Mouse (Mus musculus): ENCODE results near the gene Gm3250. TPM values are rescaled to one million over a fixed set of nuclear protein-coding genes. Genes with fewer than 3 reads are reported as not detected.
"Not testable (repeated sequence)": the region's sequence is repeated elsewhere in the genome, so short reads cannot be mapped to it uniquely, and the experiment has no call there.

The Gm3250 gene
- polyA plus RNA-seq (2012; rRNA removed) = not detected in 2 replicates

DNA sequence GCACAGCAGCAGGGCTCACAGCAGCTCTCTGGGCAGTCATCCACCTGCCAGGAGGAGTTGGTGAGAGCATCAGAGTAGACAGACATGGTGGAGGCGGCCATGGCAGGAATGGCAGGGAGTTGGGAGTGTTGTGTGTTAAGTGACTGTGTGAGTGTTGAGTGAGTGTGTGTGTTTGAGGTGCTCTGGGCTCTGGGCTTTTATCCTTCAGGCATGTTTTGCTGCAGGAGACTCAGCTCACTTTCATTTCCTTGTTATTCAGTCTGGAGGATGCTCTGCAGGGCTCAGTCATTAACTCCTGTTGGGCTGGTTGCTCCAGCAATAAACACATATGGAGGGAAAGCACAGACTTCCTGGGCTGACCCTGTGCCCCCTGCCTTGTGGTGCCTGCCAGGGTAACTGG is at the start of gene Gm3250:
TSS of gene Gm3250 (minus strand) at position 101 of the 400 bp plus-strand sequence.
- not testable (repeated sequence) for H3K4me1 ChIP-seq (ENCODE audit: control insufficient read depth, insufficient read depth, low read length)
- 63% methylated on average over 1 of the region's 1 CpGs for WGBS

DNA sequence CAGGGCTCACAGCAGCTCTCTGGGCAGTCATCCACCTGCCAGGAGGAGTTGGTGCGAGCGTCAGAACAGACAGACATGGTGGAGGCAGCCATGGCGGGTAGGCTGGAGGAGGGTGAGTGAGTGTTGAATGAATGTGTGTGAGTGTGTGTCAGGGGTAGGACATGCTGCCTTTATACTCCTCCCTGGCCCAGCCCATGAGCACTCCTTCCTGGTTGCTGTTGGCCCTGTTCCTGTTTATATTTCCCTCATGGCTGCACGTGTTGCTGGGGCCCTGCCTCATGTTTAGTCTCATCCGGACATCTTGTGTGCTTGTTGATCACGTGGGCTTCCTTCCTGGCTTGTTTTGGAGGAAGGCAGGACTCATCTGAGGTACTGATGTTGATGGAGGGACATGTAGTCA is 44.6 kb upstream of the Gm3250 start, which contains the start of gene Krtap10-4:
TSS of gene Krtap10-4 (minus strand) at position 145 of the 400 bp plus-strand sequence.
- no peak for DNase-seq
- WGBS = 56% methylated on average over 6 of the region's 6 CpGs
- no peaks in the 10 kb centered on the region for H3K27me3 ChIP-seq (replicated peaks; ENCODE audit: control insufficient read depth, insufficient read depth, low read length)
- H3K36me3 ChIP-seq (ENCODE audit: control insufficient read depth, insufficient read depth, low read length) = no peaks in the 10 kb centered on the region
- no peak within 1 kb of the TSS for H3K27ac ChIP-seq (ENCODE audit: insufficient read depth, low read depth, low read length)
- no peaks in the 10 kb centered on the region for H3K4me1 ChIP-seq (ENCODE audit: control insufficient read depth, insufficient read depth, low read length)
- TF ChIP-seq POLR2A (IDR thresholded peaks at IDR 0.05; ENCODE audit: low read depth, low read length) = no peak
- TF ChIP-seq CTCF (conservative IDR thresholded peaks at IDR 0.05; ENCODE audit: insufficient read depth, insufficient read length, low read depth, low read length) = no peak
- no peak within 1 kb of the TSS for H3K4me3 ChIP-seq (ENCODE audit: insufficient read depth, low read depth, low read length)

More for the DNA sequence above, at the start of gene Gm3250:
- not testable (repeated sequence) for H3K36me3 ChIP-seq (ENCODE audit: control insufficient read depth, insufficient read depth, low read length); DNase-seq; H3K27me3 ChIP-seq (replicated peaks; ENCODE audit: control insufficient read depth, insufficient read depth, low read length); H3K4me3 ChIP-seq (ENCODE audit: insufficient read depth, low read depth, low read length); H3K27ac ChIP-seq (ENCODE audit: insufficient read depth, low read depth, low read length)

DNA sequence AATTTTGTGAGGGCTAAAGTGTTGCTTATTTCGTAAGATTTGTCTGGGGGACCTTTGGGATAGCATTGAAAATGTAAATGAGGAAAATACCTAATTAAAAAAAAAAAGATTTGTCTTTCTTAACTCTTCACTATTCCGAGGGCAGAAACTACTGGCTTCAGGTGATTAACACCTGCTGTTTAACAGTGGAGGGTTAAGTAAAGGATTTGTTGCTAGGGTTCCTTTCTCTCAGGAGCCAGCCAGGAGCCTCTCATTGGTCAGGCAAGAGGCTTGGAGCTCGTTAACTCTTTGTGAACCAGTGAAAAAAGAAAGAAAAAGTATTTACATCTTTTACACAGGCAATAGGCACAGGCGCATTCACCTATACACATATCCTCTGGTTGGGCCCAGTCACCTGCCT is 36.9 kb upstream of the Gm3250 start:
- WGBS = 50% methylated on average over 4 of the region's 4 CpGs

DNA sequence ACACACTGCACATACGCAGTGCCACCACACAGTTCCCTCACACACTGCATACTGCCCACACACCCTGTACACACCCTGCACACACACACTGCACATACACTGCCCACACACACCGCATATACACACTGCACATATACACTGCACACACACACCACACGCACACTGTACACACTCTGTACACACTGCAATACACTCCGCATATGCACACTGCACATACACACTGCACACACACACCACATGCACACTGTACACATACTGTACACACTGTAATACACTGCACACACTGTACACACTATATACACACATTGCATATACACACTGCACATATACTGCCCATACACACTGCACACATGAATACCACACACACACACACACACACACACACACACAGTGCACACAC is 36.2 kb upstream of the Gm3250 start:
- Histone ChIP-seq H3K4me3 (ENCODE audit: insufficient read depth, low read depth, low read length) (no peak overlapping the region), H3K4me1 (ENCODE audit: control insufficient read depth, insufficient read depth, low read length) (no peaks in the 10 kb centered on the region), H3K27ac (ENCODE audit: insufficient read depth, low read depth, low read length) (no peak overlapping the region), H3K36me3 (ENCODE audit: control insufficient read depth, insufficient read depth, low read length) (no peaks in the 10 kb centered on the region), H3K27me3 (replicated peaks; ENCODE audit: control insufficient read depth, insufficient read depth, low read length) (no peaks in the 10 kb centered on the region)
- no peak for DNase-seq
- 94% methylated on average over 4 of the region's 4 CpGs for WGBS
- TF ChIP-seq CTCF (conservative IDR thresholded peaks at IDR 0.05; ENCODE audit: insufficient read depth, insufficient read length, low read depth, low read length) (no peak), POLR2A (IDR thresholded peaks at IDR 0.05; ENCODE audit: low read depth, low read length) (no peak)

More for the DNA sequence above, 36.9 kb upstream of the Gm3250 start:
- no peak for DNase-seq
- Histone ChIP-seq H3K4me3 (ENCODE audit: insufficient read depth, low read depth, low read length) (no peak overlapping the region), H3K27ac (ENCODE audit: insufficient read depth, low read depth, low read length) (no peak overlapping the region), H3K36me3 (ENCODE audit: control insufficient read depth, insufficient read depth, low read length) (no peaks in the 10 kb centered on the region), H3K27me3 (replicated peaks; ENCODE audit: control insufficient read depth, insufficient read depth, low read length) (no peaks in the 10 kb centered on the region), H3K4me1 (ENCODE audit: control insufficient read depth, insufficient read depth, low read length) (no peaks in the 10 kb centered on the region)
- no peak for TF ChIP-seq POLR2A (IDR thresholded peaks at IDR 0.05; ENCODE audit: low read depth, low read length)
- TF ChIP-seq CTCF (conservative IDR thresholded peaks at IDR 0.05; ENCODE audit: insufficient read depth, insufficient read length, low read depth, low read length) = no peak

DNA sequence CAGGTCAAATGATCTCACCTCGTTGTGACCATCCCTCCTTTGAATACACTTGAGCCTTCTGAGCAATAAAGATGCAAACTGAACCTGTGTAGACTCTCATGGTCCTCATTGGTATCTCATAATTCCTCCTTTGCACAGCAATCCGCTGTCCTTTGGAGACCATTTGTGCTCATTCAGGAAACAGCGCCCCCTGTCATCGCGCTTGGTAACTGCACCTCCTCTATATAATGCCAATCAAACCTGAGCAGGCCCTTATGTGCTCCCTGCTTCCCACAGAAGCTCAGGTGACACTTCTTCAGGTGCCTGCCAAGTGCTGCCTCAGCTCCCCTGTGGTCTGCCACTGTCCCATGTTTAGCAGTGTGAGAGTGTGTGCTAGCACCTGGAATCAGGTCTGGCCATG is 33.2 kb upstream of the Gm3250 start:
- peak; percentile 9 for DNase-seq
- no peaks in the 10 kb centered on the region for H3K4me1 ChIP-seq (ENCODE audit: control insufficient read depth, insufficient read depth, low read length)
- TF ChIP-seq CTCF (conservative IDR thresholded peaks at IDR 0.05; ENCODE audit: insufficient read depth, insufficient read length, low read depth, low read length) (peak; percentile 68), POLR2A (IDR thresholded peaks at IDR 0.05; ENCODE audit: low read depth, low read length) (no peak)
- 32% methylated on average over 5 of the region's 5 CpGs for whole genome bisulfite sequencing
- no peak overlapping the region for H3K27ac ChIP-seq (ENCODE audit: insufficient read depth, low read depth, low read length)
- H3K27me3 ChIP-seq (replicated peaks; ENCODE audit: control insufficient read depth, insufficient read depth, low read length) = no peaks in the 10 kb centered on the region
- no peaks in the 10 kb centered on the region for H3K36me3 ChIP-seq (ENCODE audit: control insufficient read depth, insufficient read depth, low read length)
- H3K4me3 ChIP-seq (ENCODE audit: insufficient read depth, low read depth, low read length) = no peak overlapping the region

DNA sequence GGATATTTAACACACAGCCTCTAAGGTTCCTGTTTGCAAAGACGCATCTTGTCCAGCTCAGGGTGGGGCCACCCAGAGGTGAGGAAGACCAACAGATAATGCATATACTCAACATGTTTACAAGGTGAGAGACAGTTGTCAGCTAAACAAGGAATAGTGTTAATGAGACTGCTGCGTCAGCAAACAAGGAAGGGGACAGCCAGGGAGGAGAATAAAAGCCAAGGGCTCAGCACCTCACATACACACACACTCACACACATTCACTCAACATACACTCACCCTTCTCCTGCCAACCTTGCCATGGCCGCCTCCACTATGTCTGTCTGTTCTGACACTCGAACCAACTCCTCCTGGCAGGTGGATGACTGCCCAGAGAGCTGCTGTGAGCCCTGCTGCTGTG is 32.0 kb upstream of the Gm3250 start, which contains the start of gene Gm2696:
TSS of gene Gm2696 (plus strand) at position 301 of the 400 bp plus-strand sequence.
- no peaks in the 10 kb centered on the region for H3K36me3 ChIP-seq (ENCODE audit: control insufficient read depth, insufficient read depth, low read length)
- no peak within 1 kb of the TSS for H3K27ac ChIP-seq (ENCODE audit: insufficient read depth, low read depth, low read length)
- H3K27me3 ChIP-seq (replicated peaks; ENCODE audit: control insufficient read depth, insufficient read depth, low read length) = no peaks in the 10 kb centered on the region
- H3K4me1 ChIP-seq (ENCODE audit: control insufficient read depth, insufficient read depth, low read length) = no peaks in the 10 kb centered on the region
- no peak within 1 kb of the TSS for H3K4me3 ChIP-seq (ENCODE audit: insufficient read depth, low read depth, low read length)
- DNase-seq = no peak
- TF ChIP-seq POLR2A (IDR thresholded peaks at IDR 0.05; ENCODE audit: low read depth, low read length) = no peak
- 63% methylated on average over 4 of the region's 4 CpGs for WGBS

DNA sequence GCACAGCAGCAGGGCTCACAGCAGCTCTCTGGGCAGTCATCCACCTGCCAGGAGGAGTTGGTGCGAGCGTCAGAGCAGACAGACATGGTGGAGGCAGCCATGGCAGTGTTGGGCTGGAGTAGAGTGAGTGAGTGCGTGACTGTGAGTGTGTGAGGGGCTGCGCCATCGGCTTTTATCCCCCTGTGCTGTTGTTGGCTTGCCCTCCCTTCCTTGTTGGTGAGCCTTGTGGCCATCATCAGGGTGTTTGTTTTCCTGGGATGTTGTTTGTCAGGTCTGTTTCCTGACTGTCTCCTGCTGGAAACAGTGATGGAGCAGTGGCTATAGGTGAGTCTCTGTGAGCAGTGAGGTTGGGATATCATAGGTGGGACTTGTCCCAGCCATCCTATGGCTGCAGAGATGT is 29.4 kb upstream of the Gm3250 start, which contains the start of gene Gm9507:
TSS of gene Gm9507 (minus strand) at position 101 of the 400 bp plus-strand sequence.
- DNase-seq = no peak
- H3K27ac ChIP-seq (ENCODE audit: insufficient read depth, low read depth, low read length) = no peak within 1 kb of the TSS
- 70% methylated on average over 5 of the region's 5 CpGs for WGBS
- no peaks in the 10 kb centered on the region for H3K27me3 ChIP-seq (replicated peaks; ENCODE audit: control insufficient read depth, insufficient read depth, low read length)
- H3K36me3 ChIP-seq (ENCODE audit: control insufficient read depth, insufficient read depth, low read length) = no peaks in the 10 kb centered on the region
- H3K4me3 ChIP-seq (ENCODE audit: insufficient read depth, low read depth, low read length) = no peak within 1 kb of the TSS
- TF ChIP-seq POLR2A (IDR thresholded peaks at IDR 0.05; ENCODE audit: low read depth, low read length) (no peak), CTCF (conservative IDR thresholded peaks at IDR 0.05; ENCODE audit: insufficient read depth, insufficient read length, low read depth, low read length) (no peak)
- H3K4me1 ChIP-seq (ENCODE audit: control insufficient read depth, insufficient read depth, low read length) = no peaks in the 10 kb centered on the region

DNA sequence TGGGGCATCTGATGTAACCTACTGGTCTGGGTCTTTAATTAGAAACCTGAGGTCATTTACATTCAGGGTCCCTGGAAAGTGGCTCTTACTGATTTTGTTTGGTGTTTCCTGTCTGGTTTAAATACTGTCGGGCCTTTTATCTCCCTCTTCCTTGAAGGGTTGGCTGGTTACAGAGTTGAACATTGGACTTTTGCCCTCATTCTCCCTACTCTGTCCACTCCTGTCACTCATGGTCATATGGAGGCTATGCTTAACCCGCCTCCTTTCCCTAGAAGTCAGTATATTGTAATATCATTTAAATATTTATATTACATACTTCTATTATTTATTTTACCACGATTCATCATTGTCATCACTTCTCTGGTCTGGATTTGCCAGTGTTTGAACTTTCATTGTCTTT is 21.8 kb upstream of the Gm3250 start:
- H3K36me3 ChIP-seq (ENCODE audit: control insufficient read depth, insufficient read depth, low read length) = no peaks in the 10 kb centered on the region
- WGBS = 59% methylated on average over 3 of the region's 3 CpGs
- H3K4me1 ChIP-seq (ENCODE audit: control insufficient read depth, insufficient read depth, low read length) = no peaks in the 10 kb centered on the region
- no peak overlapping the region for H3K4me3 ChIP-seq (ENCODE audit: insufficient read depth, low read depth, low read length)
- no peak for TF ChIP-seq CTCF (conservative IDR thresholded peaks at IDR 0.05; ENCODE audit: insufficient read depth, insufficient read length, low read depth, low read length)
- no peak for TF ChIP-seq POLR2A (IDR thresholded peaks at IDR 0.05; ENCODE audit: low read depth, low read length)
- DNase-seq = peak; percentile 4
- no peaks in the 10 kb centered on the region for H3K27me3 ChIP-seq (replicated peaks; ENCODE audit: control insufficient read depth, insufficient read depth, low read length)
- no peak overlapping the region for H3K27ac ChIP-seq (ENCODE audit: insufficient read depth, low read depth, low read length)
